In genomic region chr9:118489579-118490019, GRCm38 (mm10) we compare ENCODE assay signal across 8 mouse cellular contexts. TPM values are rescaled to one million over a fixed set of nuclear protein-coding genes. Genes with fewer than 3 reads are reported as not detected.
DNase-seq lines count a peak whose midpoint lies in the region; ATAC-seq and TF ChIP-seq lines count a peak whose summit lies in the region.

No protein-coding gene starts in this region.

- whole genome bisulfite sequencing in intestine, postnatal 0 days, result under 1% methylated on average over 16 of the region's 16 CpGs
- WGBS in limb, embryonic 12.5 days, result under 1% methylated on average over 16 of the region's 16 CpGs
- WGBS in midbrain, embryonic 12.5 days, result under 1% methylated on average over 16 of the region's 16 CpGs

- peak; percentile 81 for DNase-seq in 416B (ENCODE audit: low read depth)
- DNase-seq in adrenal gland, adult (ENCODE audit: inconsistent age in 2 of 2, low spot score in 1 of 2), result peak; percentile 74 to 92
- peak; percentile 88 for DNase-seq in embryo, embryonic 11 days
- DNase-seq in heart, adult 18-20 months, result peak; percentile 61 to 85
- peak; percentile 45 to 79 for DNase-seq in spleen, postnatal 4 days (ENCODE audit: low spot score in 2 of 2)

- H3K27me3 ChIP-seq in intestine, postnatal 0 days (replicated peaks; ENCODE audit: control insufficient read depth, insufficient read depth, low read length), result peaks cover 37% of the 10 kb centered on the region
- H3K27me3 ChIP-seq in limb, embryonic 12.5 days, result peaks cover 57% of the 10 kb centered on the region
- peaks cover 70% of the 10 kb centered on the region for H3K27me3 ChIP-seq in midbrain, embryonic 12.5 days

- H3K4me2 ChIP-seq in intestine, postnatal 0 days (replicated peaks; ENCODE audit: low read depth), result peak overlapping the region; percentile 70
- H3K4me2 ChIP-seq in limb, embryonic 12.5 days, result peak overlapping the region; percentile 58
- H3K4me2 ChIP-seq in midbrain, embryonic 12.5 days (replicated peaks), result peak overlapping the region; percentile 51

- no peaks in the 10 kb centered on the region for H3K9me3 ChIP-seq in intestine, postnatal 0 days (ENCODE audit: control insufficient read depth)
- 0 out of 2 replicates have a peak, but pooled peaks cover 3% of the 10 kb centered on the region for H3K9me3 ChIP-seq in limb, embryonic 12.5 days
- no peaks in the 10 kb centered on the region for H3K9me3 ChIP-seq in midbrain, embryonic 12.5 days

- peak; percentile 95 for TF ChIP-seq CTCF in intestine, postnatal 0 days (IDR thresholded peaks at IDR 0.05; ENCODE audit: low read depth)

- H3K36me3 ChIP-seq in intestine, postnatal 0 days (ENCODE audit: control insufficient read depth, insufficient read depth), result no peaks in the 10 kb centered on the region
- no peaks in the 10 kb centered on the region for H3K36me3 ChIP-seq in limb, embryonic 12.5 days
- no peaks in the 10 kb centered on the region for H3K36me3 ChIP-seq in midbrain, embryonic 12.5 days

- peak overlapping the region; percentile 36 for H3K4me3 ChIP-seq in intestine, postnatal 0 days (ENCODE audit: low read depth, low read length)
- H3K4me3 ChIP-seq in limb, embryonic 12.5 days (replicated peaks), result peak overlapping the region; percentile 26
- H3K4me3 ChIP-seq in midbrain, embryonic 12.5 days, result peak overlapping the region; percentile 28

- H3K27ac ChIP-seq in intestine, postnatal 0 days (ENCODE audit: low read depth, low read length), result no peak overlapping the region
- no peak overlapping the region for H3K27ac ChIP-seq in limb, embryonic 12.5 days
- H3K27ac ChIP-seq in midbrain, embryonic 12.5 days (replicated peaks), result no peak overlapping the region

- H3K4me1 ChIP-seq in intestine, postnatal 0 days (replicated peaks; ENCODE audit: control insufficient read depth, insufficient read depth, low read length), result no peaks in the 10 kb centered on the region; the same call in 1 of the 2 replicates
- peaks cover 24% of the 10 kb centered on the region for H3K4me1 ChIP-seq in limb, embryonic 12.5 days (replicated peaks)
- peaks cover 29% of the 10 kb centered on the region for H3K4me1 ChIP-seq in midbrain, embryonic 12.5 days

- ATAC-seq in intestine, postnatal 0 days, result peak; percentile 35
- peak; percentile 80 for ATAC-seq in limb, embryonic 12.5 days (ENCODE audit: insufficient number of reproducible peaks, insufficient read depth, low FRiP score, low TSS enrichment, low read depth)
- ATAC-seq in midbrain, embryonic 12.5 days (ENCODE audit: low FRiP score, low read depth), result peak; percentile 77

- H3K9ac ChIP-seq in intestine, postnatal 0 days (ENCODE audit: low read depth, low read length), result no peak overlapping the region
- H3K9ac ChIP-seq in limb, embryonic 12.5 days (replicated peaks), result no peak overlapping the region
- 0 out of 2 replicates have a peak overlapping the region, but pooled peaks have one; percentile 24 for H3K9ac ChIP-seq in midbrain, embryonic 12.5 days (replicated peaks)

RNA-seq across cellular contexts. Expression of gene Eomes, which starts 11.6 kb away (rescaled TPM):
- total RNA-seq in heart, adult 18-20 months (2021), result under 1 TPM; 0.07 to 0.10 TPM
- polyA plus RNA-seq in intestine, postnatal 0 days (2015; fragmentation: Nextera tagmentation; extraction: Ambion mirVana), result not detected in 2 replicates
- polyA plus RNA-seq in limb, embryonic 12.5 days (2016; fragmentation: Nextera tagmentation; extraction: Ambion mirVana), result 0.75 and 2.1 TPM in 2 replicates
- polyA plus RNA-seq in midbrain, embryonic 12.5 days (2016; fragmentation: Nextera tagmentation; extraction: Ambion mirVana), result 0.85 and 2.9 TPM in 2 replicates

RNA-seq across cellular contexts. Expression of gene Golga4, which starts 16.5 kb away (rescaled TPM):
- total RNA-seq in heart, adult 18-20 months (2021), result 100 to 1,000 TPM; 383 to 397 TPM
- 52.5 and 57.4 TPM in 2 replicates for polyA plus RNA-seq in intestine, postnatal 0 days (2015; fragmentation: Nextera tagmentation; extraction: Ambion mirVana)
- polyA plus RNA-seq in limb, embryonic 12.5 days (2016; fragmentation: Nextera tagmentation; extraction: Ambion mirVana), result 62.4 and 68.5 TPM in 2 replicates
- polyA plus RNA-seq in midbrain, embryonic 12.5 days (2016; fragmentation: Nextera tagmentation; extraction: Ambion mirVana), result 69.3 and 70.9 TPM in 2 replicates
